Mouse (Mus musculus) intestine, postnatal 0 days (tissue): ENCODE measurements around the gene Slc44a2. TPM values are rescaled to one million over a fixed set of nuclear protein-coding genes. Genes with fewer than 3 reads are reported as not detected.
A peak's percentile ranks its signal among the peaks of the same experiment; 100 is the strongest.

Experiments used
- ATAC-seq: fragments of 200-750 bp; cut with Nextera tagmentation; 2 replicates; pipeline ENCODE4 v1.8.0; 2017; ENCODE audit warnings: mild to moderate bottlenecking, moderate TSS enrichment, moderate library complexity
- H3K27ac ChIP-seq: fragments of 300-500 bp; sonication (generic); 2 replicates; pipeline ENCODE4 v1.5.1; 2014; ENCODE audit warnings: mild to moderate bottlenecking, low read depth, low read length, moderate library complexity
- H3K27me3 ChIP-seq: fragments of 300-500 bp; sonication (generic); replicated peaks from 2 replicates; pipeline ENCODE4 v1.6.1; 2014; ENCODE audit warnings: low read length, mixed read lengths; ENCODE audit not compliant: control insufficient read depth, insufficient read depth
- H3K36me3 ChIP-seq: fragments of 300-500 bp; sonication (generic); 2 replicates; pipeline ENCODE4 v1.6.1; 2014; ENCODE audit warnings: mild to moderate bottlenecking, moderate library complexity; ENCODE audit not compliant: control insufficient read depth, insufficient read depth
- H3K4me1 ChIP-seq: fragments of 300-500 bp; sonication (generic); replicated peaks from 2 replicates; pipeline ENCODE4 v1.6.1; 2014; ENCODE audit warnings: antibody characterized with exemption, low read length, mixed read lengths; ENCODE audit not compliant: control insufficient read depth, insufficient read depth
- H3K4me2 ChIP-seq: fragments of 300-500 bp; sonication (generic); replicated peaks from 2 replicates; pipeline ENCODE4 v1.6.1; 2014; ENCODE audit warnings: low read depth, mild to moderate bottlenecking, moderate library complexity
- H3K4me3 ChIP-seq: fragments of 300-500 bp; sonication (generic); 2 replicates; pipeline ENCODE4 v1.5.1; 2014; ENCODE audit warnings: low read depth, low read length
- H3K9ac ChIP-seq: fragments of 300-500 bp; sonication (generic); 2 replicates; pipeline ENCODE4 v1.6.1; 2014; ENCODE audit warnings: mild to moderate bottlenecking, low read depth, low read length
- H3K9me3 ChIP-seq: fragments of 300-500 bp; sonication (generic); 2 replicates; pipeline ENCODE4 v1.6.1; 2016; ENCODE audit warnings: mixed run types; ENCODE audit not compliant: control insufficient read depth
- CTCF ChIP-seq: sonication (generic); IDR thresholded peaks from 2 replicates; pipeline ENCODE4 v1.5.1; 2016; ENCODE audit warnings: low read depth, mild to moderate bottlenecking, control low read depth, antibody characterized with exemption, moderate library complexity
- WGBS: fragments of 180-500 bp; shearing (Covaris S2); extraction: QIAGEN DNeasy Blood & Tissue Kit; methylation state at CpG from one replicate; pipeline ENCODE4 v1.1.7; 2014; 5-methylcytosine and 5-hydroxymethylcytosine counted together
- polyA plus RNA-seq: library from polyadenylated mRNA; unstranded; fragments of >200 nt; fragmentation: Nextera tagmentation; extraction: Ambion mirVana; gene quantifications from 2 replicates; pipeline ENCODE4 v1.2.1, GENCODE M21; 2015

Gene Slc44a2
- polyA plus RNA-seq, 1 experiment from 2014 or later, result 13.3 TPM

- no peak for ATAC-seq
- 92% methylated on average over 3 of the region's 3 CpGs for WGBS
Observed at GRCm38 (mm10) chr9:21292271-21292670, 28.2 kb upstream of the Slc44a2 start.

GRCm38 (mm10) chr9:21299014-21299413, 21.5 kb upstream of the Slc44a2 start:
- Histone ChIP-seq H3K9ac (no peak overlapping the region), H3K27me3 (no peaks in the 10 kb centered on the region), H3K4me3 (no peak overlapping the region), H3K27ac (no peak overlapping the region), H3K36me3 (peaks cover 42% of the 10 kb centered on the region), H3K9me3 (no peaks in the 10 kb centered on the region), H3K4me2 (no peak overlapping the region), H3K4me1 (0 out of 2 replicates have a peak, but pooled peaks cover 1% of the 10 kb centered on the region)
- no peak for ATAC-seq
- 85% methylated on average over 10 of the region's 10 CpGs for WGBS
- no peak for TF ChIP-seq CTCF

More at GRCm38 (mm10) chr9:21292271-21292670, 28.2 kb upstream of the Slc44a2 start:
- TF ChIP-seq CTCF, result no peak
- H3K27ac ChIP-seq, result no peak overlapping the region
- H3K36me3 ChIP-seq, result peaks cover 15% of the 10 kb centered on the region; the same call in 1 of the 2 replicates
- no peaks in the 10 kb centered on the region for H3K27me3 ChIP-seq
- H3K9ac ChIP-seq, result no peak overlapping the region
- H3K4me2 ChIP-seq, result no peak overlapping the region
- no peak overlapping the region for H3K4me3 ChIP-seq
- H3K4me1 ChIP-seq, result peaks cover 10% of the 10 kb centered on the region; the same call in 1 of the 2 replicates
- H3K9me3 ChIP-seq, result no peaks in the 10 kb centered on the region

- Histone ChIP-seq H3K27me3 (no peaks in the 10 kb centered on the region), H3K9ac (no peak overlapping the region), H3K36me3 (peaks cover 20% of the 10 kb centered on the region), H3K27ac (peak overlapping the region; percentile 74), H3K4me1 (0 out of 2 replicates have a peak, but pooled peaks cover 3% of the 10 kb centered on the region), H3K4me3 (no peak overlapping the region), H3K9me3 (no peaks in the 10 kb centered on the region), H3K4me2 (peak overlapping the region; percentile 27; the same call in 1 of the 2 replicates)
- 0 out of 2 replicates have a peak, but pooled peaks have one; percentile 7 for TF ChIP-seq CTCF
- WGBS, result 45% methylated on average over 7 of the region's 7 CpGs
- peak; percentile 86 for ATAC-seq
Observed at GRCm38 (mm10) chr9:21305065-21305464, 15.4 kb upstream of the Slc44a2 start.

- Histone ChIP-seq H3K4me2 (no peak overlapping the region), H3K9ac (no peak overlapping the region), H3K27ac (no peak overlapping the region), H3K9me3 (no peaks in the 10 kb centered on the region), H3K36me3 (0 out of 2 replicates have a peak, but pooled peaks cover 7% of the 10 kb centered on the region), H3K4me3 (no peak overlapping the region), H3K4me1 (no peaks in the 10 kb centered on the region), H3K27me3 (no peaks in the 10 kb centered on the region)
- 70% methylated on average over 15 of the region's 15 CpGs for WGBS
- no peak for TF ChIP-seq CTCF
- ATAC-seq, result peak; percentile 36
Observed at GRCm38 (mm10) chr9:21309150-21309741, 11.3 kb upstream of the Slc44a2 start.

- TF ChIP-seq CTCF, result no peak
- Histone ChIP-seq H3K4me1 (no peaks in the 10 kb centered on the region), H3K27ac (peak overlapping the region; percentile 51; the same call in 1 of the 2 replicates), H3K4me2 (peak overlapping the region; percentile 50), H3K27me3 (no peaks in the 10 kb centered on the region), H3K4me3 (peak overlapping the region; percentile 49), H3K9ac (peak overlapping the region; percentile 41), H3K36me3 (0 out of 2 replicates have a peak, but pooled peaks cover 7% of the 10 kb centered on the region), H3K9me3 (no peaks in the 10 kb centered on the region)
- 14% methylated on average over 7 of the region's 7 CpGs for WGBS
- peak; percentile 32; the same call in 1 of the 2 replicates for ATAC-seq
Observed at GRCm38 (mm10) chr9:21311695-21312094, 8.8 kb upstream of the Slc44a2 start.

GRCm38 (mm10) chr9:21312134-21312533, 8.4 kb upstream of the Slc44a2 start, which contains the start of gene Ap1m2:
Gene Ap1m2, minus strand, starts transcription at chr9:21312337.
- Histone ChIP-seq H3K4me1 (no peaks in the 10 kb centered on the region), H3K4me2 (peak within 1 kb of the TSS; percentile 50), H3K27me3 (no peaks in the 10 kb centered on the region), H3K9ac (peak within 1 kb of the TSS; percentile 41), H3K27ac (peak within 1 kb of the TSS; percentile 51; the same call in 1 of the 2 replicates), H3K9me3 (no peaks in the 10 kb centered on the region), H3K4me3 (peak within 1 kb of the TSS; percentile 49), H3K36me3 (0 out of 2 replicates have a peak, but pooled peaks cover 4% of the 10 kb centered on the region)
- 3% methylated on average over 34 of the region's 35 CpGs for WGBS
- TF ChIP-seq CTCF, result peak; percentile 73
- ATAC-seq, result peak; percentile 74
